Mouse (Mus musculus) bone marrow, adult 2 months (tissue): ENCODE data around the gene Il34. TPM values are rescaled to one million over a fixed set of nuclear protein-coding genes. Genes with fewer than 3 reads are reported as not detected.

Source experiments
- H3K27ac ChIP-seq: fragments of 200-500 bp; 2 replicates; pipeline ENCODE4 v1.5.1; 2012; ENCODE audit warnings: low read depth, mild to moderate bottlenecking, control low read depth, inconsistent platforms, low read length; ENCODE audit not compliant: control insufficient read depth, poor library complexity, insufficient read depth
- H3K4me1 ChIP-seq: fragments of 200-500 bp; 2 replicates; pipeline ENCODE4 v1.6.1; 2011; ENCODE audit warnings: low read length; ENCODE audit not compliant: control insufficient read depth, insufficient read depth
- H3K4me3 ChIP-seq: fragments of 200-500 bp; replicated peaks from 2 replicates; pipeline ENCODE3; 2011; ENCODE audit warnings: mild to moderate bottlenecking, low read depth, low read length, control low read depth; ENCODE audit not compliant: control insufficient read depth
- CTCF ChIP-seq: fragments of 200-500 bp; IDR thresholded peaks from 2 replicates; pipeline ENCODE4 v1.5.1; 2011; ENCODE audit warnings: low read length, control low read depth; ENCODE audit not compliant: control insufficient read depth, insufficient read depth
- POLR2A ChIP-seq: fragments of 200-500 bp; IDR thresholded peaks from 2 replicates; pipeline ENCODE4 v1.6.1; 2011; ENCODE audit warnings: low read depth, mild to moderate bottlenecking, control low read depth, low read length, borderline replicate concordance; ENCODE audit not compliant: control insufficient read depth
- WGBS: fragments of 180-500 bp; shearing (Covaris S2); methylation state at CpG from one replicate; pipeline ENCODE4 v1.1.7; 2018; 5-methylcytosine and 5-hydroxymethylcytosine counted together
- polyA plus RNA-seq: library from polyadenylated mRNA; stranded (reverse); fragments of >200 nt; gene quantifications from 2 replicates; pipeline ENCODE4 v1.2.4, GENCODE M21; 2011; ENCODE audit warnings: low replicate concordance; ENCODE audit not compliant: missing spikeins, insufficient read depth, insufficient read length

Il34 gene
- polyA plus RNA-seq, 1 experiment, result 25.8 TPM

- H3K4me3 ChIP-seq, result no peak overlapping the region
- peaks cover 1% of the 10 kb centered on the region; the same call in 1 of the 2 replicates for H3K4me1 ChIP-seq
- H3K27ac ChIP-seq, result no peak overlapping the region
- 59% methylated on average over 10 of the region's 10 CpGs for WGBS
- TF ChIP-seq CTCF, result no peak
- no peak for TF ChIP-seq POLR2A
These were observed 56.1 kb downstream of the Il34 start for GRCm38 (mm10) chr8:110749500-110750170.

- TF ChIP-seq POLR2A (no peak), CTCF (no peak)
- Histone ChIP-seq H3K4me3 (no peak overlapping the region), H3K27ac (no peak overlapping the region), H3K4me1 (peaks cover 1% of the 10 kb centered on the region; the same call in 1 of the 2 replicates)
- 83% methylated on average over 9 of the region's 9 CpGs for WGBS
These were observed 59.1 kb downstream of the Il34 start for GRCm38 (mm10) chr8:110746661-110747060.

DNA sequence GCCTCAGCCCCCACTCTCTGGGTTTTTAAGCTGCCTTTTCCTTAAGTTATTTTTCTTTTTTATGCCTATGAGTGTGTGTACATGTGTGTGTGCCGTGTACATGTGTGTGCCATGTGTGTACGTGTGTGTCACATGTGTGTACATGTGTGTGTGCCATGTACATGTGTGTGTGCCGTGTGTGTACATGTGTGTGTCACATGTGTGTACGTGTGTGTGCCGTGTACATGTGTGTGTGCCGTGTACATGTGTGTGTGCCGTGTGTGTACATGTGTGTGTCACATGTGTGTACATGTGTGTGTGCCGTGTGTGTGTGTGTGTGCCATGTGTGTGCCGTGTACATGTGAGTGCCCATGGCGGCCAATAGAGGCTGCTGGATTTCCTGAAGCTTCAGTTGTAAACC lies 60.6 kb downstream of the Il34 start:
- H3K4me3 ChIP-seq, result no peak overlapping the region
- 85% methylated on average over 10 of the region's 10 CpGs for WGBS
- no peak overlapping the region for H3K27ac ChIP-seq
- H3K4me1 ChIP-seq, result peaks cover 1% of the 10 kb centered on the region; the same call in 1 of the 2 replicates
- TF ChIP-seq POLR2A (no peak), CTCF (no peak)

- Histone ChIP-seq H3K4me3 (no peak overlapping the region), H3K27ac (no peak overlapping the region), H3K4me1 (peaks cover 1% of the 10 kb centered on the region; the same call in 1 of the 2 replicates)
- TF ChIP-seq POLR2A, result no peak
- TF ChIP-seq CTCF, result no peak
- 86% methylated on average over 5 of the region's 5 CpGs for WGBS
These were observed 63.3 kb downstream of the Il34 start for GRCm38 (mm10) chr8:110742452-110742818.

DNA sequence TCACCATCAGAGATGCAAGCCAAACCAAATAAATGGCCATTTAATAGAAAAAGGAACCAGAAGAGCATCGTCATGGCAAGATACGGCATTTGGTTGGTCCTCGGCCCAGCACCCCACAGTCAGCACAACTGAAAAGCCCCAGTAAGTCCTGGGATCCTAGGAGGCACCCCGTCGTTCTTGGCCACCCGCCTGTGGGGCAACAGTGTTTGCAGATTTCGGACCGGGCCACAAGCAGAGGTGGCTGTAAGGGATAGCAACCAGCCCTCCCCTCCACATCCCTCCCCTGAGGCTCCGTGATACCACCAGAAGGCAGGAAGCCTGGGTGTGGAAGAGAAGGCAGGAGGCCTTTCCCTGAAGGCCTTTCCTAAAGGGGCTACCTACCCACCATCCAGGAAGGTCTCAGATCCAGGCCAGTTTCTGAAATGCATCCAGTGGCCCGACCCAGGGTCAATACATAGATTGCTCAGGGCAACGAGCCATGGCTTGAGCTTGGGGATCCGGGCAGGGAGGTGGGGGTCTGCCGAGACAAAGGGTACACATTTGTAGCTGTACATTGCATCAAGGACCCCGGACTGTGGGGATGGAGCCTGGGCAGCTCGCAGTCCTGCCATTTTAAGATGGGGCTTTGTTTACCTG lies 63.8 kb downstream of the Il34 start:
- peaks cover 1% of the 10 kb centered on the region; the same call in 1 of the 2 replicates for H3K4me1 ChIP-seq

DNA sequence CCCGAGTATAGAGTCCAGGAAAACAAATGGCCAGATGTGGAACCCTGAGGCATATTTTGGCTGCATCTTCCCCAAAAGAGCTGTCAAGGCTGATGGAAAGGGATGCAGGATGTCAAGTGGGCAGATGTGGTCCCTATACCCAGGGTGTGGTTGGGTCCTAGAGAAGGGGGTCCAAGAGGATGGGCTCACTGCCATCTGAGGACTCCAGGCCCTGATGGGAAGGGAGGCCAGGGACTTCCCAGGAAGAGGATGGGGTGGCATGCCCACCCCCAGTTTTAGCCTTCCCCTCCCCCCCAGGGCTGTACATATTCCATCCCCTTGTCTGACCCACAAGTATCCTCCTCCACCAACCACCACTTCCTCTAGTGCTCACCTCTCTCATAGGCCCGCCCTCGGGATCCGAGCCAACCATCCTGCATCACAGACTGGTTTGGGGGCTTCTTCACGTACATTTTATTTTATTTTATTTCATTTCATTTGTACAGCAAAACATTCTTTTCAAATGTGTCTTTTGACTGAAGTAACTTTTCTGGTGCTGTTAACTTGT lies 65.0 kb downstream of the Il34 start:
- Histone ChIP-seq H3K4me1 (peaks cover 1% of the 10 kb centered on the region; the same call in 1 of the 2 replicates), H3K4me3 (no peak overlapping the region), H3K27ac (no peak overlapping the region)
- WGBS, result 64% methylated on average over 5 of the region's 5 CpGs
- TF ChIP-seq CTCF (no peak), POLR2A (no peak)

More for the DNA sequence above, 63.8 kb downstream of the Il34 start:
- Histone ChIP-seq H3K4me3 (no peak overlapping the region), H3K27ac (no peak overlapping the region)
- TF ChIP-seq POLR2A (no peak), CTCF (no peak)
- WGBS, result 74% methylated on average over 15 of the region's 15 CpGs

DNA sequence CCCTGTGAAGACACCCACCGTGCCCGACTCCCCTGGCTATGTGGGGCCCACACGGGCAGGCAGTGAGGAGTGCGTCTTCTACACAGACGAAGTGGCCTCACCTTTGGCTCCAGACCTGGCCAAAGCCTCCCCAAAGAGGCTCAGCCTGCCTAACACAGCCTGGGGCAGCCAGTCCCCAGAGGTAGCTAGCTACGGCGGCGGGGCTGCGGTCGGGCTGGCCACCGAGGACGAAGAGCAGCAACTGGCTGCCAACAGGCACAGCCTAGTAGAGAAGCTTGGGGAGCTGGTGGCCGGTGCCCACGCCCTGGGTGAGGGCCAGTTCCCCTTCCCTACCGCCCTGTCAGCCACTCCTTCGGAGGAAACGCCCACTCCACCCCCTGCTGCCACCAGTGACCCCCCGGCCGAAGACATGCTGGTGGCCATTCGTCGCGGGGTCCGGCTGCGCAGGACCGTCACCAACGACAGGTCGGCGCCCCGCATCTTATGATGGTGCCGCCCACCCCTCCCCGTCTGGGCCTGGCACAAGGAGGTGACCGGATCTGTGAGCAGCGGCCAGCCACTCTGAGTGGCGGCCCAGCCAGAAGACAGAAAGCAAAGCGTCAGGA lies 67.0 kb downstream of the Il34 start:
- 92% methylated on average over 35 of the region's 35 CpGs for WGBS
- Histone ChIP-seq H3K27ac (no peak overlapping the region), H3K4me3 (no peak overlapping the region), H3K4me1 (no peaks in the 10 kb centered on the region)
- no peak for TF ChIP-seq POLR2A
- TF ChIP-seq CTCF, result no peak

DNA sequence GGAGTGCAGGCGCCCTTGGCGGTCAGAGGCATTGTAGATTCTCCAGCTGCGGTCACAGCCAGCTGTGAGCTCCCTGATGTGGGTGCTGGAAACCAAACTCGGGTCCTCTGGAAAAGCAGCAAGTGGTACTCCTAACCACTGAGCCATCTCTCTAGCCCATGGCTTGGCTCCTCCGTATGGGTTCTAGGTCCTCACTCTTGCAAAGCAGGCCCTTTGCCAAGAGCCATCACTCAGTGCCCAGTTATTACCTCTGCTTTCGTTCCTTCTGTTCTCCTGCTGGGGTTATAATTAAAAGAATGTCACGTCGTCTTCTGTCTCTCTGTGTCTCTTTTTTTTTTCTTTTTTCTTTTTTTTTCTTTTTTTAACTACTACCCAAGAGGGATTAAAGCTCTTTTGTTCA lies 72.7 kb downstream of the Il34 start:
- no peaks in the 10 kb centered on the region for H3K4me1 ChIP-seq
- H3K27ac ChIP-seq, result no peak overlapping the region
- no peak overlapping the region for H3K4me3 ChIP-seq
- 80% methylated on average over 8 of the region's 8 CpGs for WGBS
- no peak for TF ChIP-seq CTCF
- no peak for TF ChIP-seq POLR2A

DNA sequence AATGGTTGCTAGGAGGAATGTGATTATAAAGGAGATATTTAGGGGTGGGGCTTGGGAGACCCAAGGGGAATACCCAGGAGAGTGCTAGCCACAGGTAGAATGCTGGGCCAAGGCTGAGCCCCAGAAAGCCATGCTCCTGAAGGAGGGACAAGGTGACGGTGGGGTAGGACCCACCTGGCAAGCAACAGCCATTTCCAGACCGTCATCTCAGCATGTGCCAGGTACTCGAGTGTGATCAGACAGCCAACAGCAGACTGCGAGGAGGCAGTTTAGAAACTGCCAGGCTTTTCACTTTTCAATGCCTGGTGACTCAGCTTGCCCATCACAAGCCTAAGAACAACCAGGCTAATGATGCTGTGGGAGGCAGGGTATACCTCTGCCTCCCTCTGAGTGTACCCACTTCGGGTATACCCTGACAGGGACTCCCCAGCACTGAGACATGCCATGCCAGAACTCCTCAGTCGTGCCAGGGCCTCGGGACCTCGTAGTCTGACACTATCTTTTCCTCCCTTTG lies 74.3 kb downstream of the Il34 start:
- Histone ChIP-seq H3K4me3 (no peak overlapping the region), H3K4me1 (no peaks in the 10 kb centered on the region), H3K27ac (no peak overlapping the region)
- TF ChIP-seq POLR2A, result no peak
- no peak for TF ChIP-seq CTCF
- 89% methylated on average over 8 of the region's 8 CpGs for whole genome bisulfite sequencing
